Mouse (Mus musculus): Measurements from ENCODE around the gene Atp2b4.

DNA sequence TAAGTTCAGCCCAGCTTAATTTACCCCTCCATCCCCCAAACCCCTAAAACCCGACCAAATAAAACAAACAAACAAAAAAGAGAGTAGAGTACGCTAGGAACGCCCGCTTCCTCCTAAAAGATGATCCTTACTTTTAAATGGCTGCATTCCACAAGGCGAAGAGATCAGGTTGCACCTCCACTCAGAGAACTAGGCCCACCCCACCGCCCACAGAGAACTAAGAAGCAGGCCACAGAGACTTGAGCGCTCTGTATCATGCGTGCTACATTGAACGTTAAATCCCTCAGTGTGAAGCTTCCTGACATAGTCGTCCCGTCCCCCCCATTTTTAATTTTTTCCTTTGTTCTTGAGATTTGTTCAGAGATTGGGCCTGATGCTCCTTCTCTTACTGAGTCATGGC lies 68.0 kb downstream of the Atp2b4 start:
- TF ChIP-seq POLR2A (IDR thresholded peaks at IDR 0.05; ENCODE audit: control insufficient read depth, low read depth, low read length): no peak
- no peak for TF ChIP-seq CTCF (IDR thresholded peaks at IDR 0.05; ENCODE audit: control insufficient read depth, insufficient read depth, insufficient replicate concordance, low read depth, low read length)
